Mouse (Mus musculus) frontal cortex, postnatal 36 days (tissue): Measurements from ENCODE around the gene Cbarp.
"Not testable (repeated sequence)": the region's sequence is repeated elsewhere in the genome, so short reads cannot be mapped to it uniquely, and the experiment has no call there.

Experiments
- DNase-seq, 2 experiments: peaks; one replicate each; pipeline ENCODE4 v3.0.0; 2022; ENCODE audit warnings: low spot score in 2 of 2

Cbarp gene

DNA sequence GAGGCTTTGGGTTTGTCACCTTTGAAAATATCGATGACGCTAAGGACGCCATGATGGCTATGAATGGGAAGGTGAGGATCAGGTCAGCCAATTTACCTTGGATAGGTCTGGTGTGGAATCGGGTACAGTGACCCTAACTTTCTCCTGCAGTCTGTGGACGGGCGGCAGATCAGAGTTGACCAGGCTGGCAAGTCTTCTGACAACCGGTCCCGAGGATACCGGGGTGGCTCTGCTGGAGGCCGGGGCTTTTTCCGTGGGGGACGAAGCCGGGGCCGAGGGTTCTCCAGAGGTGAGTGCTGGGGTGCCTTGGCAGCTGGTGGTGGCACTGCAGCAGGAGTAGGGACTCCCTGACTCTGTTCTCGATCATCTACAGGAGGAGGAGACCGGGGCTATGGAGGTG is 29.4 kb upstream of the Cbarp start:
- DNase-seq: no peak

DNA sequence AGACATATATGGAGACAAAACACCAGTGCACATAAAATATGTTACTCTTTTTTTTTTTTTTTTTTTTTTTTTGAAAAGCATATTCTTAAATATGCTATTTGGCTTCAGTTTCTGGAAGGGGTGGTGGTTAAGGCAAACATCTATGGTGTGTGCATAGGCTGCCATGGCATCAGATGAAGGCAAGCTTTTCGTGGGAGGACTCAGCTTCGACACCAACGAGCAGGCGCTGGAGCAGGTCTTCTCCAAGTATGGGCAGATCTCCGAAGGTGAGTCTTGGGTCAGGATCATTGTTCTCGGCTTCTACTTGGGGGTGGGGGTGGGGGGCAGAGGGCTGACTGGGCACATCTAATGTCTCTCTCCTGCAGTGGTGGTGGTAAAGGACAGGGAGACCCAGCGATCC is 29.0 kb upstream of the Cbarp start:
- DNase-seq: no peak

DNA sequence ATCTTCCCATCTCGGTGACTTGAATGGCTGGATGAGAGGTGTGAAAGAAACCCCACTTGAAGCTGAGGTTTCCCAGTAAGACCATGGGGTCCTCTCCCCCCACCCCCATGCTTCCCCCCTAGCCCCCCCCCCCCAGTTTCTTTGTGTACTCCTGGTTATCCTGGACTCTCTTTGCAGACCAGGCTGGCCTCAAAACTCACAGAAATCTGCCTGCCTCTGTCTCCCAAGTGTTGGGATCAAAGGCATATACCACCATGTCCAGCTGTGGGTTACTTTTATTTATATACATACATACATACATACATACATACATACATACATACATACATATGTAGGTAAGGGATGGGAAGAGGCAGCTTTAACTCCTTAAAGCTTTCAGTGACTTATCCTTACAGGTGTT is 28.4 kb upstream of the Cbarp start:
- DNase-seq: no peak

DNA sequence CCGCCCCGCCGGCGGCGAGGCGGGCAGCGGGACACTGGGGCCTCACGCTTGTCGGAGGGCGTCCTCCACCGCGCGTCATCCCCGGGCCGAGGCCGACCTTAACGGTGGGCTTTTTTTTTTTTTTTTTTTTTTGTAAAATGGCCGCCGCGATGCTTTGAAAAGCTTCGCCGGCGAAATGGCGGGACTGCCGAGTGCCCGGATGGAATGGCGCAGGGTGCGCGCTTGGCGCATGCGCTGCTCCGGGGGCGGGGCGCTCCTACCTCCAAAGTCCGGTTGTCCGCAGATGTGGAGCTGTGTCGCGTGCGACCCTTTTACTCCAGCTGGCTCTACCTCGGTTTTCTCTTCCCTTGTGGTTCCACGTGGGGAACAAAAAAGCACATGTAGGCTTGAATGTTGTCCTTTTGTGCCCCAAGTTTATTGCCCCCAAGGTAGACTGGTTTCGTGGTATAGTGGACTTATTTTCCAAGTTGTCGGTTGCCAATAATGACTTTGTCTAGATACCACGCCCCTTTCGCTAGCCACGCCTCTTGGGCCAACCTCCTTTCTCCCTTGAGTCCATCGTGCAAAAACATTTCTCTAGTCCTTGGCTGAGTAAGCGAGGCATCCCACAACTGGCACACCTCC is 27.5 kb upstream of the Cbarp start:
- DNase-seq: peak; percentile 93 to 95

DNA sequence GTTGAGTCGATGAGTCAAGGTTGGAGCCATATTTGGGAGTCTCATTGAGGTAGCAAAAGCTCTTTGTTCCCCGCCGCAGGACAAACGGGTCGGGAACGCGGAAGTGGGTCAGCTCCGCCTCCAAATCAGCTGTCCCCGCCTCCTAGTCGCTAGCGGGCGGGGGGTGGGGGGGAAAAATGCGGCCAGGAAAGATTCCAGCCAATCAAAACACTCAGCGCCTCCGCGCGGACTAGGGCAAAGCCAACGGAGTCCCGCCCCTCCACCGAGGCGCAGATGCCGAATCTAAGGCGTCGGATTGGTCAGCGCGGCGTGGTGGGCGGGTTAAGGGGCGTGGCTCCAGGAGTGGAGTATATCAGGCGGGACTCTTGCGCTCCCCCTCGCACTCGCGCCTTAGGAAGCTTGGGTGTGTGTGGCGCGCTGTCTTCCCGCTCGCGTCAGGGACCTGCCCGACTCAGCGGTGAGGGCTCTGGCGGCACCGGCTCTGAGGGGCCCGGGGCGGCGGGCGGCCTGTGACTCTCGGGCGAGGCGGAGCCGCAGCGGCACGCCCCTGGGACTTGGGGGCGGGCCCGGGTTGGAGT is 26.9 kb upstream of the Cbarp start:
- DNase-seq: peak; percentile 98

DNA sequence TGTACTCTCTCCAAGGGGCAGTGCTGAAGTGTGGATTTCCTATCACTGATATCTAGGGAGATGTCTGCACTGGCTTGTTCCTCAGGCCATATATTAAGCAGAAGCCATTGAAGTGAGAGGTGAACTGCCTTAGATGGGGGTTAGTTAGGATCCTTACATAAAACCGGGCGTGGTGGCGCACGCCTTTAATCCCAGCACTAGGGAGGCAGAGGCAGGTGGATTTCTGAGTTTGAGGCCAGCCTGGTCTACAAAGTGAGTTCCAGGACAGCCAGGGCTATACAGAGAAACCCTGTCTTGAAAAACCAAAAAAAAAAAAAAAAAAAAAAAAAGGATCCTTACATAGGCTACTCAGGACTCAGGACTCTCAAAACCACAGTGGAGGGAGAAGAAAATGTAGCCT is 25.5 kb upstream of the Cbarp start:
- not testable (repeated sequence) for DNase-seq

DNA sequence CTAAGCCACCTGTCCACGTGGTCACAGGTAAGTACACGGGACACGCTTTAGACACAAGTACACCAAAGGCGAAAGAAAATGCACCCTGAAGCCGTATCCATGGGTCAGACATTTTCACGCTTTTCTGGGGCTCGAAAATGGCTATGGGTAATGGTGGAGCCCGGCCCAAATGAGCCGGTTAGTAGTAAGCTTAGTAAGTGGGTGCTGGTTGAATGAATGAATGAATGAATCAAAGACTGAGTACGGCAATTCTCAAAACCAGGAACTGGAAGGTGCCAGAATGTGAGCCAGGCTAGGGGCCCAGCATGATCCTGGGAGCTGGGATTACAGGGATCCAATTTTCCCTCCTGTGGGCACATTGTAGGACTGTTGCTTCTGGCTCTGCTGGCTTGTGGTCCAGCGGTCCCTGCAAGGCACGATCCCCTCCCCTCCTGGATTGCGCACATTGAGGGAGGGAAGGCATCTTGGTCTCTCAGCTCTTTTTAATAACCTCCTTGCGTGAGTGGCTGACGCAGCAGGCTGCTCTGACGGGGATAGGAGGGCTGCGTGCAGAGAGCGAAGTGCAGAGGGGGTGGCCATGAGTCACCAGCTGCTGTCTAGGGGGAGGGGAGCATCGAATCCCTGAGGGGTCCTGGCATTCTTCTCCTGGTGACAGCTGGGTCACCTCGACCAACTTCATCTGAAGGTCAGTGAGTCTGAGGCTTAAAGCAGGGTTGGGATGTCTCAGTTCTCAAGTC is 24.9 kb upstream of the Cbarp start, which contains the start of gene Cirbp:
Cirbp (plus strand) TSS at position 594 of the 737 bp plus-strand sequence.
- DNase-seq: peak; percentile 62 to 75

DNA sequence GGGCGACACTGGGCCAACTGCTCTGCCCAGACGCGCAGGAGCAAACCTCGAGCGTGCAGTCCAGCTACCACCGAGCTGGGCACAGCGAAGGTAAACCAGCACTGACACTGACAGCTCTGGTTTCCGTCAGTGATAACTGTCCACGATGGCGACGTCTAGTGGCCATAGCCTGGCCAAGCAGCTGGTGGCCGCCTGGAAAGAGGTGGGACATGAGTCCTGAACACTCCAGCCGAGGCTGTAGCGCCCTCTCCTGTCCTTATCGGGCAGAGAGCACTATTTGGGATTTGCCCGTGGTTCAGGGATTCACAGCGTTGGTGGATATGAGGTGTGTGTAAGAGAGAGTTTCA is 24.3 kb upstream of the Cbarp start:
- peak; percentile 93 to 98 for DNase-seq

DNA sequence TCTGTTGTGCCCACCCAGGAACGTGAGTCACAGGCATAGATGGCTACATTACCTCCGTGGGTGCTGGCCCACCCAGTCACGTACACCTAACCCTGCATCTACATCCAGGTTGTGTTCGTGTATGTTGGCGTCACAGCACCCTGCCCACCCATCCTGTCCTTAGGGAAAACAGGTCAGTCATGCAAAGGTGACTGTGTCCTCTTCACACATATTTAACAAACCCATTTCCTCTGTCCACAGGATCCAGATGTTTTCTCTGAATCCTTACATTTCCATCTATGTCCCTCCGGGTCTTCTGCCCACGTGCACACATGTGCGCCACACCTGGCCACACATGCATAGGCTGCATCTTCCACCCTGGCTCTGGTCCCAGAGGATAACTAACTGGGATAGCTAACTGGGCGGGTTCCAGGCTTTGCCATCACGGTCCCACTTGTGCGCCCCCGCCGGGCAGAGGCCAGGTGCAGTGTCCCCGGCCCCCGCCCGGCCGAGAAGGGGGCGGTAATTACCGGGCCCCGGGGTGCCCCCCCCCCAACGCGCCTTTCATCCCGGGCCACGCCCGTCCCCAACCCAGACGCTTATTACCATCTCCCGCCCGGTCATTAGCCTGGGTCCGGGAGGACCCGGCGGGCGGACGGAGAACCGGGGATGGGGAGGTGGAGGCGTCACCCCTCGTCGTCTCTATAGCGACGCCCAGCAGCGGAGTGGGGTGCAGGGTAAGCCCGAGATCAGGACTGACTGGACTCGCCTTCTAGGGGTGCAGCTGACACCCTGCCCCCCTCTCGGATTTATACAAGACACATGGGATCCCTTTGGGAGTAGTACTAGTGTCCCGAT is 23.7 kb upstream of the Cbarp start:
- DNase-seq: peak in 1 of 2 experiments; percentile 30

DNA sequence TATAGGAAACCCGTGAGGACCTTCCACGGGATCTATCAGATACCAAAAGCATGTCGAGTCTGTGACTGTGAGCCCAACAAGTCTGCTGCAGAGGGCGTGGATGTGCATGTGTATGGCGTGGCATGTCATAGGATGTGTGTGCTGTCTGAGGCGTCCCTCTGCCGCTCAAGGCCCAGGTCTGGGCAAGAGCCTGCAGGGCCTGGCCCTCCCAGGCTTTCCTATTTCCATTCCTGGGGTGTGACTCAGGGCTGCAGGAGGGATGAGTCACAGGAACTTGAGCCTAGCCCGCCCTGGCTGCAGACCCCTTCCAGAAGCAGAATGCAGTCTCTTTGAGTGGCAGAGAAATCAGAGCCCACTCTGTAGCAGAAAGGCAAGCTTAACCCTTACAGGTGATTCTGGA is 23.1 kb upstream of the Cbarp start:
- peak in 1 of 2 experiments; percentile 54 for DNase-seq

DNA sequence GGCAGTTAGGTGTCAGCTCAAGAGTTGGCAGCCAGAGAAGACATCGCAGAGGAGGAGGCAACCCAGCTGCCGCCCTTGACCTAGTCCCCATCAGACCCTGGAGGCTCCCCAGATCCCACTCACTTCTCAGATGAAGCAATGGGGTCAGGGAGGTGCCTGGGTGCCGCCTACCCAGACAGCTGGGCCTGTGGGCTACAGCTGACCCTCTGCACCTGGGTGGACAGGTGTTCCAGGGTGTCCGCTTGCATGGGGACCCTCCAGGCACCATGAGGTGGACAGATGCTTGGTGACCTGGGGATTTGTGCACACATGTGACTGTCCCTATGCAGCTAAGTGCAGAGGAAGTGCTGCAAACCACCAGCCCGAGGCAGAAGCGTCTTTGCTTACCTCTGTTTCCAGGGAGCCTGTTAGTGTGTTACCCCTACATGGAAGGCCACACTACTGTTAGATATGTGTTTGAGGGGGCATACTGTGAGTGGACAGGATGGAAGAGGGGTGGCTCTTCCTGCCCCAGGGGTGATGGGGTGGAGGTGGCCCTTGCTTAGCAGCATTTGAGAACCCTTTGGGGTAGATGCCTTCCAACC is 22.2 kb upstream of the Cbarp start:
- no peak for DNase-seq

DNA sequence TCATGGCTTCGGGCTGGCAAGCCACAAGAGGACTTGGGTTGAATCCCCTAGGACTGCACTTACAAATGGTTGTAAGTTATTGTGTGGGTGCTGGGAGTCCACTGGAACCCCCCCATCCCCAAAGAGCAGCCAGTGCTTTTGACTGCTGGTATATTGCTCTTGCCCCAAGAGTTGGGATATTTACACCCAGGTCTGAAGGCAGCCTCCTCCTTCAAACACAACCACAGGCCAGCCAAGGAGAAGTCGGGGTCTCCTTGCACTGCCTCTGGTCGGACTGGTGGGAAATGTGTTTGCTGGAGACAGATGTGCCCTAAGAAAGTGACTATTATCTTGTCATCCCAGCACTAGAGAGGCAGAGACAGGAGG is 21.6 kb upstream of the Cbarp start:
- DNase-seq: no peak

DNA sequence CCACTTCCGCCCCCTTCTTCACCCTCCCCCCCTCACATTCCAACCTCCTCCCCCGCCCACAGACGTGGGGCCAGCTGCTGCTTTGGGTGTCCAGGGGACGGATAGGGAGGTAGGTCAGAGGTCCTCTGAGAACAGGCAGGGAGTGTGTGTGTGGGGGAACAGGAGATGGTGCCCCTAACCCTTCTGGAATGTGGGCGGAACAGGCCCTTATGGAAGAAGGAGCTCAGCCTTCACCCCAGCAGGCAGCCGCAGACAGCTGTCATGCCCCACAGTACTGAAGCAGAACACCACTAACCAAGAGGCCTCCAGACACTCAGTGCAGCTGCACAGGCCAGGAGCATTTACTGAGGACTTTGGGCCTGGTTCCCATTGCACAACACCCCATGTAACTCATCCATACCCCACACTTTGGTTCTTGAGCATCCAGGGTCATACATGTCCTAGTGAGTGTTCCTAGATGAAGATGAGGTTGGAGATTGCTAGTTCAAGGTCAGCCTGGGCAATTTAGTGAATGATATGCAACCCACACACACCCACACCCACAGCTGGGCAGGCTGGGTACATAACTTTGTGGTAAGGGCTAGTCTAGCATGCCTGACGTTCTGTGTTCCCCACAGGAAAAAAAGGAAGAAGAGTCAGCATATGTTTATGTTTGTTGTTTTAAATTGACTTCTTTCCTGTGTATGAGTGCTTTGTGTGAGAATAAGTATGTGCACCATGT is 21.0 kb upstream of the Cbarp start:
- no peak for DNase-seq

DNA sequence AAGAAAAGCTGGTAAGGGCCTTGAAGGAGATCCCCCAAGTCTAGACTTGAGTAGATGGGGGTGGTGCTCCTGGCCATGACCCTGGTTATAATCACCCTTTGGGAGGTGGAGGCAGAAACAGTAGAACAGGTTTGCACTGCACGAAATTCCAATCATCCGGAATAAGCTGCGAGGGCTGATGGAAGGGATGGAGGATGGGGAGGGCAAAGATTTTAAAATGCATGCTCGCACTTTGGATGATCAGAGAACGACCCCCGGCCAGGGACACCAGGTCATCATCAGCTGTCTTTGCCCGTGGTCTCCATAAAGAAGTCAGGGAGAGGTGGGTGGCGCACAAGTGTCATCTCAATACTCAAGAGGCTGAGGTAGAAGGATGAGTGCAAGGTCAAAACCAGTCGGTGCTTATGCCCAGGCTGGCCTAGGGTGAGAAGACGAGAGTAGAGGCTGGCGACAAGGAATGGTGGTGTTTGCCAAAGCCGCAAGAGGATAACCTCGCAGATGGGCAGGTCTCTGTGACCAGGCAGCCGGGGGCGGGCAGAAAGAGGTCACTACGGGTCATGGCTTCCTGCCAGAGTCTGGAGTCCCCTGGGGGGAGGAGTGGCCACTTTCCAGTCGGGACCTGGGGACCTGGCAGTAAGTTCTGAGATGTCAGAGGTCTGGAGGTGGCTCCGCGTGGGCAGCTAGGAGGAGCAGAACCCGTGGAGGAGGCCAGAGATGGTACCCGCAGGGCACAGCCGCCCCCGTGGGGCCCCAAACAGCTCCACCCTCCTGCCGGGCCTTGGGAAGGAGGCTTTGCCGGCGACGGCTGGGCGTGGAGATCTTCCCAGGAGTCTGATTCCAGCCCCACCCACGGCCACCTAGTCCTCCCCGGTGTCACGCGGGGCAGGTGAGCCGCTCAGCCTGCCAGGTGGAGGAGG is 20.1 kb upstream of the Cbarp start:
- DNase-seq: peak in 1 of 2 experiments; percentile 28

DNA sequence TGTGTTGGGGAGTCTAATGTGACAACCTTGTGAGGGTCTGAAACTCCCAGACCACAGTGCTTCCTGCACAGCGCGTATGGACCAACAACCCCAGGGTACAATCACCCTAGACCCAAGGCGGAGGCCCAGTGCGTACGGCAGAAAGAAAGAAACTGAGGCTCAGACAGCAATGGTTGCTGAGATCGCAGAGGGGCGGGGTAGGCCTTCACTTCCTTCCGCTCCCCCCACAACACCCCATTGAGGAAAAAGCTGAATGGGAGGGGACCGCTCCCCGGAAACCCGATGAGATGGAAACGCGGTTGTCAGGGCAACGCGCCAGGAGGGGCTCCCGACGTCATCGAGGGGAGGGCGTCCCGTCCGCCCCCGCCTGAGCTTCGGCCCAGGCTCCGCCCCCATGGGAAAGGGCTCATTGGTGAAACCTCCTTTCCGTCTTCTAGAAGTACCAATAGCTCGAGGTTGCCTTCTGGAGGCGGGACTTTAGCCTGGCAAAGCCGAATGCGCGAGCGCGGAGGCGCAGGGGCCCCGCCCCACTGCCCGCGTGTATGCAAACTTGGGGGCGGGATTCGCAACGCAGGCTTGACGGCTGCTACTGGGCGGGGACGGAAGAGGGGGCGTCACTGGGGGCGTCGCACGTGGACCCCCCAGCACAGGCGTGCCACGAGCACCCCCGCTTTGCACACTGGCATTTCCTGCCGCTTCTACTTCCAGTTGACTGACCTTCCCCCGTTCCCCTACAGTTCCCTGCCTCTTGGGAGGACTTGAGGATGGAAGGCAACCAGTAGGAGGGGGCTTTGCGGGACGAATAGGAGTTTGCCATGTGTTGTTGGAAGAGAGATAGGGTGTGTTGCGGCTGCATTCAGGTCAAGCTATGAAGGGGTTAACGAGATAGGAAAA is 19.2 kb upstream of the Cbarp start:
- DNase-seq: peak; percentile 98 to 99

DNA sequence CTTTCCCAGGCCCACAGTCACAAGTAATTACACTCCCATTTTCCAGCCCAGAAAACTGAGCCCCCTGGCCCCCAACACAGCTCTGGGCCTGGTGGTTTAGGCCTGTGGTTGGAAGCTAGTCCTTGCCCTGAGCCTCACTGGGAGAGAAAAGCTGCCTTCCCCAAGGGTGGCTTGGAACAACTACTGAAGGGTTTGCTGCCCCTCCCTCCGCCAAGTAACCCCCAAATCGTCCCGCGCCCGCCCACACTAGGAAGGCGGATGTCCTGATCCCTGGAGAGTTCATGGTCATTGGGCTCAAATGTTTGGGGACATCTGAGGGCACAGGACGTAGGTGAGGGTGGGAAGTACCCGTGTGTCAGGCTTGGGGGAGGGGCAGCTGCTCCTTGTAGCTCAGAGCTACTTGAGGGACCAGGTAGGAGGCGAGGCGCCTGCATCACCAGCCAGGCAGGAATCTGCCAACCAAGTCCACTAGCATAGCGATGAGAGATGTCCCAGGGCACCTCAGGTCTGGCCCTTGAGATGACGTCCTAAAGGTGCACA is 18.5 kb upstream of the Cbarp start:
- DNase-seq: peak; percentile 47 to 61

DNA sequence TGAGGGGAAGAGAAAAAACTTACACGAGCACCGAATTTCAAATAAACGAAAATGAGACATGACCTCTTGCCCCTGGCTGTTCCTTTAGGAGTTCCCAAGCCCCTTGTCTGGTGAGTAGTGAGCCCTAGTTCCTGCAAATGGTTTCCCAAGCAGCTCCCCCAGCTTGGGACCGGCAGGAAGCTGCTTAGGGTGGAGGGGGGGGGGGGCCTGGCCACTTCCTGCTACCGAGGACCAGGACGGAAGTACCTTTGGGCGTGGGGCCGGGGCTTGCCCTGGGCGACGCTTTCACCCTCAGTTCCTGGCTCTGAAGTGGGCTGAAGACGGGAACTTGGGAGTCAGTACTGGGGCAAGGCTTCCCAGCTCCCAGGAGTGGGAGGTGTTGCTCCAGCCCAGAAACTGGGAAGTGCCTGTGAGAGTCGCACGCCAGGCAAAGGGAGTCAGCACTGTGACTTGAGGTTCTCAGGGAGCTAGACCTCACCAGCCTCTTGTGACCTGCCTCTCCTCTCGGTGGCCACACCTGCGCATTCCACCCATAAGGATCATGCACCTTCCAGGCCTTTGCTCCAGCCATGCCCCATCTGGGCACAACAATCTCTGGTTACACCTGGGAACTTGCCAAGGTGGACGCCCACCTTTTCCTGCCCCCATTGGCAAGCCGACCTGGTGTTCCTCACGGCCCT is 17.8 kb upstream of the Cbarp start:
- peak; percentile 52 to 55 for DNase-seq
